Mouse (Mus musculus) kidney, adult 18-20 months (tissue): ENCODE data around the gene A430078G23Rik.
A peak's percentile ranks its signal among the peaks of the same experiment; 100 is the strongest.
"Not testable (repeated sequence)": the region's sequence is repeated elsewhere in the genome, so short reads cannot be mapped to it uniquely, and the experiment has no call there.

Experiments
- DNase-seq: peaks from one replicate; pipeline ENCODE4 v3.0.0; 2021

Gene A430078G23Rik

DNA sequence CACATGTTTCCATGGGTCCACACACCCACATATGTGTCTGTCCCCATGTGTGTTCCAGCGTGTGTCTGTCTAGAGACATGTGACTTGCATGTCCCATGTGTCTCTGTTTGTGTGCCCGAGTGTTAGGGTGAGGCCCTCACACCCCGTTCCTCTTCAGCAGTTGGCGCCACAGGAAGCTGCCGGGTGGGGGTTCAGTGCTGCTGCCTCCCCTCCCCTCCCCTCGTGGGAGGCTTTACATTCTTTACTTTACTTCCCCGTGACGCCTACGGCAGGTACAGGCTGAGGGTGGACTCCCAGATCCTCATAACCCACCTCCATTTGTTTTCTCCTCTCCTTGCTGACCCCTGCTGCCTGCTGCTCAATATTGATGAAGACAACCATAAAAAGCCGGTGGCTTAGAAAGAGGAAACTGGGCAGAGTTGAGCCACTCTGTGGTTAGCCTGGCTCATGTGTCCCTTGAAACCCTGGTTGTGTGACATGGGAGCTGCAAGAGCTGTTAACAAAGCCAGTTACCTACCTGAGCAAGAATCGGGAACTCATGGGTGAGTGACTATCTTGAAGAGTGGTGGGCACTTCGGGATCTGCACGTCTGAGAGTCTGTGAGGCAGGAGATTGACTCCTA lies at the start of gene A430078G23Rik:
TSS of gene A430078G23Rik (plus strand) at position 227 of the 622 bp plus-strand sequence.
- DNase-seq = no peak

DNA sequence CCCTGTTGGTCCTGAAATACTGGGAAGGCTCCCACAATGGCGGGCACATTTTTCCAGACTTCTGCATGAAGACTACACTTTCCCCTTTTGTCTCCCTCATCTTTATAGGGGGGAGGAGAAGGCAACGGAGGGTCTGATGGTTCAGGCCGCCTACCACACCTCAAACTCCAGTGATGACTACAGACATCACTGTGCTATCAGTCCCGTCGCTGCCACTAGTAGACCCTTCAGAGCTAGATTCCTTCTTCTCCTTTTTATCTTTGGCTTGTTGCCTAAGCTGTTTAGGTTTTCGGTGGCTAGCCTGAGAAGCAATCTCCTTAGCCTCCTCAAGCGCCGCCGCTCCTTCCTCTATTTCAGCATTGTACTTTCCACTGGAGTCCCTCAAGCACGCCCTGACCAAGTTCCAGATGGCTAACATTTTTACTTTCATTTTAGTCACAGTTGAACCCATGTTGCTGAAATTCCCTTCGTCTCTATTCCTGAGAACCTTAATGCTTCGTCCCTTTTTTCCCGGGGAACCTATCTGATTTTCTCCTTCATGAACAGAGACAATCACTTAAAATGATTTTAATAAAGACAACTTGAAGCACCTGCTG lies 44.9 kb upstream of the A430078G23Rik start:
- DNase-seq = not testable (repeated sequence)

GRCm38 (mm10) chr8:3309636-3310035 lies 43.6 kb upstream of the A430078G23Rik start:
- DNase-seq = no peak

- no peak for DNase-seq
Observed at GRCm38 (mm10) chr8:3311482-3311881, 41.7 kb upstream of the A430078G23Rik start.

DNA sequence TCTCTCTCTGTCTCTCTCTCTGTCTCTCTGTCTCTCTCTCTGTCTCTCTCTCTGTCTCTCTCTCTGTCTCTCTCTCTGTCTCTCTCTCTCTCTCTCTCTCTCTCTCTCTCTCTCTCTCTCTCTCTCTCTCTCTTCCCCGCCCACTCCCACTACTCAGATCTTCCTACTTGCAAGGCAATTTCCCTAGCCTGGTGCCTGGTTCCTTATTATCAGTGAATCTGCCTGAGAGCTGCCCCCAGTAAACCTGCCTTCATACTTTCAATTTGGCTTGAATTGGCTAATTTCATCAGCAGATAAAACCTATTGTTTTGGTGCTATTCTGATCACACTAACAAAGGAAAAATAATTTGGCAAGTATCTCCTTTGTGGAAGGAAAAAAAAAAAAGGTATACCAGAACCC lies 39.8 kb upstream of the A430078G23Rik start:
- DNase-seq = not testable (repeated sequence)

DNA sequence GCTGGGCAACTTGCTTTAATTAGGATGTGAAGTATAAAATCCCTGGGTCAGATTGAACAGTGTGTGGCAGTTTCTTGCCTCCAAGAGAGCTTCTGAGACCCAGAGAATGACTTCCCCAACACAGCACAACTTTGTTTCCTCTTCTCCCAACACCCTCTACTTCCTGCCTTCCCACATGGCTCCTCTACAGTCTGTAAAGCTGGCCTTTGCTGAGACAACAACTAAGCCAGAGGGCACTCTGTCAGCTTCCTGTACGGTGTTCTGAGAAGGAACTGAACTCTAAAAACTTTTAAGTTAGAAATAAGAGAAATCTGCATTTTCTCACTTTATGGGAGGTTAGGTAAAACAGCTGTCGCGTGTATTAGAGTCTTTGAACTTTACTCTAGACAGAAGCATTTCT lies 39.4 kb upstream of the A430078G23Rik start:
- no peak for DNase-seq

- no peak for DNase-seq
Observed at GRCm38 (mm10) chr8:3314345-3314744, 38.9 kb upstream of the A430078G23Rik start.

DNA sequence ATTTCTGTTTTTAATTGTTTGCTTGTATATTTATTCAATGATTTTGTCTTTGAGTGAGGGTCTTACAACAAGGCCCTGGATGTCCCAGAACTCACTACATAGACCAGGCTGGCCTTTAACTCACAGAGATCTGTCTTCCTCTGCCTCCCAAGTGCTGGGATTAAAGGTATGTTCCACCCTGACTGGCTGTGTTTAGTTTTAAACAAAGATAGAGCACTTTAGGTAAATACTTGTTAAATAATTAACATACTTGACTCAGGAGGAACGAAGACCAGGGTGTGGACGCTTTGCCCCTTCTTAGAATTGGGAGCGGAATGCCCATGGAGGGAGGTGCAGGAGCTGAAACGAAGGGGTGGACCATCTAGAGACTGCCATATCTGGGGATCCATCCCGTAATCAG lies 36.6 kb upstream of the A430078G23Rik start:
- DNase-seq = no peak

GRCm38 (mm10) chr8:3319267-3319666 lies 33.9 kb upstream of the A430078G23Rik start:
- not testable (repeated sequence) for DNase-seq

GRCm38 (mm10) chr8:3324253-3324652 lies 29.0 kb upstream of the A430078G23Rik start:
- DNase-seq = no peak

DNA sequence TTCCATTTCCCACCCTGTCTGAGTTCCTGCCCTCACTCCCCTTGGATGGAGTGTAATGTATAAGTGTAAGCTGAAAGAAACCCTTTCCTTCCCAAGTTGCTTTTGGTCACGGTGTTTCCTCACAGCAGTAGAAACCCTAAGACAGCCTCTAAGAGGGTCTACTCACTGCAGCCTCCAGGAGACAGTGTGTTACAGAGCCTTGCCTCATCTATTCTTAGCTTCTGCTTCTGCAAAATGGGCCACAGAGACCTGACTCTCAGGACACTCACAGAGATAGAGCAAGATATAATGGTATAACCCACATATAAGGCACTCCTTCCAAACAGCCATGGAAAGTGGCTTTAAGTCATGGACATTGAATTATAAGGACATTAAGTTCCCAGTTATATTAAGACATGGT lies 26.2 kb upstream of the A430078G23Rik start:
- no peak for DNase-seq

DNA sequence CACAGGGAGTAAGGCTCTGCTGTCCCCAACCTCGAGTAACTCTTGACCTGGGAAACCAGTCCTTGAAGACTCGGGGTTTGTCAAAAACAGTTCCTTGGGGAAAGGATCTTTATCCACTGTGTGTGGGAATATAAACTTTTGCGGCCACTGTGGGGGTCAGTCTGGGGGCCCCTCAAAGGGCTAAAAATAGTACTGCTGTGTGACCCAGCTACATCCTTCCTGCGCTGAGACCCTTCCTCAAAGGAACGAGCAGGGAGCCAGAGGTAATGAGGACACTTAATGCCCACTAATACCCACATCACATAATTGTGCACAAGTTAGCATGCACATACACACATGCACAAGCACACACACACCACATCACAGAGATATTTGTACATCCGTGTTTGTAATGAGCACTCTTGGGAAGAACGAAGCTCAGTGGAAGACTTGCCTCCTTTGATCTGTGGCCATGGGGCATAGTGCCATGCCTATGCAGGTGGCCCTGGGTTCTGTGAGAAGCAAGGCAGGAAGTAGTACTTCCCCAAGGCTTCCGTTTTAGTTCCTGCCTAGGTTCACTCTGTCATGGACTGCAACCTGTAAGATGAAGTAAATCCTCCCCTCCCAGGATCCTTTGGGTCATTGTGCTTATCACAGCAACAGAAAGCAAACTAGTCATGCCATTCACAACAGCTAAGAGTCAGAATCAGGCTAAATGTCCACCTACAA lies 25.5 kb upstream of the A430078G23Rik start:
- DNase-seq = no peak

DNA sequence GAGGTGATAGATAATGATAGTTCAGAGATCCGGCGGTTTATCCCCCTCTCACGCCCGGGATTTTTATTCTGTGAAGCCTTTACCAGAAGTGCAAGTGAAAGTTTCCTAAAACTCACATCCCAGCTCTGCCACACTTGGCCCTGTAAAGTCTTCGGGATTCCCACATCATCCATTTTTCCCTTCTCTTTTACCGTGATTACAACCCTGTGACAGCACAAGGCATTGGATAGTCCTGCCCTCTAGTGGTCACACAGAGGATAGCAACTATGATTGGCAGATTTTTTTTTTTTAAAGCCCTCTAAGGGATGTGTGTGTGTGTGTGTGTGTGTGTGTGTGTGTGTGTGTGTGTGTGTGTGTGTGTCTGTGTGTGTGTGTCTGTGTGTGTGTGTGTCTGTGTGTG lies 22.6 kb upstream of the A430078G23Rik start:
- DNase-seq = peak; percentile 43

GRCm38 (mm10) chr8:3331692-3332091 lies 21.5 kb upstream of the A430078G23Rik start:
- no peak for DNase-seq

DNA sequence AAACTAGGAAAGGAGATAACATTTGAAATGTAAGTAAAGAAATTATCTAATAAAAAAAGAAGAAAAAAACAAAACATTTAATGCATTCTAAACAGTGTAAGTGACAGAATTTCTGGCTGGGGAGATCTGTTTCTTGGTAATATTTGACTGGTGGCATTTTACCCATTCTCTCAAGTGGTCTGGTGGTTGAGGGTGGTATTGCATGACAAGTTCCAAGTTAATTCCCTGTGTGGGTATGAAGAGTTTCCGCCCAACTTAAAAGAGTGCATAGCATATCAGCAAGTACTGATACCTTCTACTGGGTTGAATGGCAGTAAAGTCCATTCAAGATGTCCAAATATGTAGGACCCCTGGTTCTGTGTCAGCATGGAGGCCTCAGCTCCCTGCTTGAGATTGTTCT lies 17.3 kb upstream of the A430078G23Rik start:
- DNase-seq = no peak

DNA sequence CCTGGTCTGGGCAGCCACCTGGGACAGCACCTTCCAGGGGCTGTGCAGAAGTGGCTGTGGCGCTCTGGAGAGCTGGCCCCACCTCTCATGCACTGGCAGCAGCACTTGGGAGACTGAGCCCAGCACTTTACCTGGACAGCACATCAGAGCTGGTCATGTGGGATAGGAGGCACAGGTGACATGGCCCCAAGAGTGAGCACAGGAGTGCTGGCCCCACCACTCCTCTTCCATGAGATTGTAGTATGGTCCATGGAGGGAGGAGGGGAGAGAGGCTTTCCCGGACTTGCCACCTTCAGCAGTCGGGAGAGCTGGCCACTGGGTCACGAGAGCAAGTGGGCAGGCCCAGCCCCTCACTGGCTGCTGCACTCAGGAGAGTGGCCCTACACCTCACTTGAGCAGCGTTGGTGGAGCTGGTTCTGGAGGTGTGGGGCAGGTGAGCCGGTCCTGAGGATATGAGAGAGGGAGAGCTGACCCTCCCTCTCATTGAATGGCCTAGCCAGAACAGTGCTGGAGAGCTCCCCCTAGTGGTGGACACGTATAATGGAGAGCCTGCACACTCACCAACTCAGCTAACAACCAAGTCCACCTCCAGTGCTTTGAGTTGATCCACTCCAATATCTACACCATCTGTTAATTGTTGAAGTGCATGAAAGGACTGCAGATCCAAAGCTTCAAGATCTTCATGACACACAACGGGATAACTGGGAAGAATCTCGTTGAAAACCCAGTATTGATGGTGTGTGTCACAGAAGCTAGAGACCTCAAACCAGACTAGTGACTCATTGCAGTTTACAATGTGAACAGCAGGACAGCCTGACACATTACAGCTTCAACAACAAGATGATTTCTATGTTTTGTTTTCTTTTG lies 16.3 kb upstream of the A430078G23Rik start:
- DNase-seq = peak; percentile 49

DNA sequence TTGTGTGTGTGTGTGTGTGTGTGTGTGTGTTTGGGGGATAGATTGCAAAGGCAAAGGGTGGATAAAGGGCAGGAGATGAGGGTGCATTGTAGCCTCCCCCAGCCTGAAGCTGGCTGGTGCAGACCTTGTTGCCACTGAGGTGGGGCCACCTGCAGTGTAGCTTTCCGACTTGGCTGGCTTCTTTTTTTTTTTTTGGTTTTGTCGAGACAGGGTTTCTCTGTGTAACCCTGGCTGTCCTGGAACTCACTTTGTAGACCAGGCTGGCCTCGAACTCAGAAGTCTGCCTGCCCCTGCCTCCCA lies 15.7 kb upstream of the A430078G23Rik start:
- not testable (repeated sequence) for DNase-seq

GRCm38 (mm10) chr8:3337971-3338370 lies 15.2 kb upstream of the A430078G23Rik start:
- DNase-seq = no peak

DNA sequence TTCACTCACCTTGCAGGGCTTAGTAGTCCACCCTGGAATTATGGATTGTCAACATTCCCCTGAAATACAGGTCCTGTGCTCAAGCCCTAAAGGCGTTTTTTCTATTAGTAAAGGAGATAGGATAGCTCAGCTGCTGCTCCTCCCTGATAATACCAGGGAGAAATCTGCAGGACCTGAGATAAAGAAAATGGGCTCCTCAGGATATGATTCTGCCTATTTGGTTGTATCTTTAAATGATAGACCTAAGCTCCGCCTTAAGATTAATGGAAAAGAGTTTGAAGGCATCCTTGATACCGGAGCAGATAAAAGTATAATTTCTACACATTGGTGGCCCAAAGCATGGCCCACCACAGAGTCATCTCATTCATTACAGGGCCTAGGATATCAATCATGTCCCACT lies 12.5 kb upstream of the A430078G23Rik start:
- not testable (repeated sequence) for DNase-seq

- no peak for DNase-seq
Observed at GRCm38 (mm10) chr8:3345337-3345736, 7.9 kb upstream of the A430078G23Rik start.

DNA sequence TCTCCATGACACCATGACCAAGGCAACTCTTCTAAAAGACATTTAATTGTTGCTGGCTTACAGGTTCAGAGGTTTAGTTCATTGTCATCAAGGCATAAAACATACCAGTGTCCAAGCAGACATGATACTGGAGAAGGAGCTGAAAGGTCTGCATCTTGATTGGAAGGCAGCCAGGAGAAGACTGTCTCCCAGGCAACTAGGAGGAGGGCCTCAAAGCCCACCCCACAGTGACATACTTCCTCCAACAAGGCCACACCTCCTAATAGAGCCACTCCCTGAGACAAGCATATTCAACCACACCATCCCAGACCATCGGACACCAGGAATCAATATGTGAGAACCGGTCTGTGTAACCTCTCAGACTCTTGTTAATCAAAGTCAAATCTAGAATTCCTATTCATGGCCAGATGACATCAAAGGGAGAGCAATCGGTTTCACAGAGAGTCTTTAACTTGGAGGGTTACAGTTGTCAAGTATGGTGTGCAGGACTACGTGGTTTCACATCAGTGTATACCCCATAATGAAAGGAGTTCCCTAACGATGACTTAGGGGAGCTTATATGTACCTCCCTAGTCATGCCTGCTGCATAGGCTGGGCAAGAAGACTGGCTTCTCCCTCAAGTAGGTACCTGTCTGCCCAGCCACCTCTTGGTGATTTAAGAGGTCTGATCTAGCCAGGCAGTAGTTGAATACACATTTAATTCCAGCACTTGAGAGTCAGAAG lies 6.4 kb upstream of the A430078G23Rik start:
- no peak for DNase-seq

DNA sequence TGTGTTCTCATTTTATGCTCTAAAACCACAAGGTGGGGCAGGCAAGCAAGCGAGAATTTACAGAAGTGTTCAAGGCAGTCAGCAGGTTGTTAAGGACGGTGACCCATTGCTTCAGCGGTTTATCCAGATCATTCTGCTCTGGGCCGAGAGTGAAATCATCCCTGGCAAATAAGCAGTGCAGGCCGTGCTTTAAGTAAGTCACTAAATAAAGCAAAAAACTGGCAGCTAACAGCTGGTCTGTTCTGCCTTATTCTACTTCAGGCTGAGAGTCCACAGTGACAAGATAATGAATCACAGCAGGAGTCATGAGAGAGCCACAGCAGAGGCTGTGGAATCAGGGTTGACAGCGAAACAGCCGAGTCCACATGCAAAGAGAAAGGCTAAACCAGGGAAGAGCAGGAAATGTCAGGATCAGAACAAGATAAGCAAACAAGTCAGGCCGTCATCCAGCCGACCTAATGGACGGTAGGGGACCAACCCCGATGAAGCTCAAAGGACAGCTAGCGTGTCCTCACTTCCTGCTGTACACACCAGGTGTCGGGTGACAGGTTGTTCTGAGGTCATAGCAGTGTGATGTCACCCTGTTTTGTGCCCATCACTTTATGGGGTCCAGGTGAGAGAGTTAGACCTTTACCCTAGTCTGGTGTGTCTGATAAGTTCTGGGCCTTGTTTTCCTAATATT lies 4.9 kb upstream of the A430078G23Rik start:
- no peak for DNase-seq
